Mouse (Mus musculus) forebrain, embryonic 10.5 days (tissue): ENCODE measurements around the gene Wdr59. TPM values are rescaled to one million over a fixed set of nuclear protein-coding genes. Genes with fewer than 3 reads are reported as not detected.

Experiments
- DNase-seq: peaks from one replicate; pipeline ENCODE4 v3.0.0-alpha.2; 2017; ENCODE audit warnings: low spot score; ENCODE audit errors: extremely low spot score
- H3K27ac ChIP-seq: fragments of 300-500 bp; sonication (generic); 2 replicates; pipeline ENCODE4 v1.5.1; 2016; ENCODE audit warnings: mild to moderate bottlenecking
- H3K27me3 ChIP-seq: fragments of 300-500 bp; sonication (generic); 2 replicates; pipeline ENCODE4 v1.6.1; 2016; ENCODE audit warnings: mild to moderate bottlenecking; ENCODE audit not compliant: poor library complexity, severe bottlenecking
- H3K36me3 ChIP-seq: fragments of 300-500 bp; sonication (generic); replicated peaks from 2 replicates; pipeline ENCODE4 v1.6.1; 2016; ENCODE audit warnings: mild to moderate bottlenecking, moderate library complexity
- H3K4me1 ChIP-seq: fragments of 300-500 bp; sonication (generic); 2 replicates; pipeline ENCODE4 v1.6.1; 2016
- H3K4me3 ChIP-seq: fragments of 300-500 bp; sonication (generic); 2 replicates; pipeline ENCODE4 v1.5.1; 2016; ENCODE audit warnings: mild to moderate bottlenecking, moderate library complexity
- H3K9me3 ChIP-seq: fragments of 300-500 bp; sonication (generic); 2 replicates; pipeline ENCODE4 v1.6.1; 2016; ENCODE audit warnings: mild to moderate bottlenecking, moderate library complexity
- WGBS: fragments of 180-500 bp; shearing (Covaris S2); methylation state at CpG from one replicate; pipeline ENCODE4 v1.1.7; 2016; 5-methylcytosine and 5-hydroxymethylcytosine counted together
- polyA plus RNA-seq: library from polyadenylated mRNA; unstranded; fragments of >200 nt; fragmentation: Nextera tagmentation; extraction: Ambion mirVana; gene quantifications from 2 replicates; pipeline ENCODE4 v1.2.1, GENCODE M21; 2016

Wdr59 gene
- polyA plus RNA-seq, 1 experiment from 2014 or later = 5.7 TPM

GRCm38 (mm10) chr8:111551511-111552130, 29.7 kb upstream of the Wdr59 start:
- no peaks in the 10 kb centered on the region for H3K9me3 ChIP-seq
- H3K4me3 ChIP-seq = no peak overlapping the region
- DNase-seq = no peak
- WGBS = 79% methylated on average over 8 of the region's 8 CpGs
- H3K36me3 ChIP-seq = peaks cover 30% of the 10 kb centered on the region
- peaks cover 36% of the 10 kb centered on the region for H3K4me1 ChIP-seq
- H3K27me3 ChIP-seq = no peaks in the 10 kb centered on the region
- no peak overlapping the region for H3K27ac ChIP-seq

DNA sequence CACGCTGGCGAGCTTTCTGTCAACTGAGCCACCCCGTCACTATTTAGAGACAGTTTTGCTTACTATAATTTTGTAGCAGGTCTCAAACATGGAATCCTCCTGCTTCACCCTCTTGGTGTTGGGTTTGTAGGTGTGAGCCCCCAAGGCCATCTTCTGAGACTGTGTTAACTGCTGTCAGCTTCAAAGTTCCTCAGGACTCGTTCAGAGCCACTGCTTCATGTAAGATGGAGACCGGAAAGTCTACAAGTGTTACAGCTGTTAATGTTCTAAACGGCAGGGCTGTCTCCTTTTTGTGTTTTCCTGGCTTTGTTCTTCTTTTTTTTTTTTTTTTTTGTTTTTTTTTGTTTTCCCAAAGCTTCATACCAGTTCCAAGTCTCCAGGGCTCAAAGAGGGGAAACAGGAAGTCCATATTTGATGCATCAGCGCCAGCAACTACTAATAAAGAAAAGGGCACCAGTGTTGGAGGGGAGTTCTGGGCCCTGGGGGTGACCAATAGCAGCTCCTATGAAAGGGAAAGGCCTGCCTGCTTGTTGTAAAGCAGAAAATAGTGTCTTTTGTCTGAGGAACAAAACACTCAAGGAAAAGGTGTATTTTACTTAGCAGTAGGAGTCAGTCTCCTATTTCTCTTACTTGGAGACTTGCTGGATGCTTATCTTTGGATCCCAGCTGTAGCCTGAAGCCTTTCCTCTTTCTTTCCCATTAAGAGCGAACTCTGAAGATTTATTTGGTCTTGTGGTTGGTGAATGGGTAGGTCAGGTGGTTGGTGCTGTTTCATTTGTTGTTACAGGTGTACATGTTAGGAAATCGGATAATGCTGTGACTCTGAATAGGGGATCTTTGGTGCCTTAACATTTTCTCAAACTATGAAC, 28.3 kb upstream of the Wdr59 start:
- H3K4me3 ChIP-seq = no peak overlapping the region
- peaks cover 31% of the 10 kb centered on the region for H3K36me3 ChIP-seq
- DNase-seq = no peak
- H3K4me1 ChIP-seq = peaks cover 32% of the 10 kb centered on the region
- no peaks in the 10 kb centered on the region for H3K27me3 ChIP-seq
- 78% methylated on average over 9 of the region's 9 CpGs for WGBS
- peak overlapping the region; percentile 51; the same call in 1 of the 2 replicates for H3K27ac ChIP-seq
- no peaks in the 10 kb centered on the region for H3K9me3 ChIP-seq

DNA sequence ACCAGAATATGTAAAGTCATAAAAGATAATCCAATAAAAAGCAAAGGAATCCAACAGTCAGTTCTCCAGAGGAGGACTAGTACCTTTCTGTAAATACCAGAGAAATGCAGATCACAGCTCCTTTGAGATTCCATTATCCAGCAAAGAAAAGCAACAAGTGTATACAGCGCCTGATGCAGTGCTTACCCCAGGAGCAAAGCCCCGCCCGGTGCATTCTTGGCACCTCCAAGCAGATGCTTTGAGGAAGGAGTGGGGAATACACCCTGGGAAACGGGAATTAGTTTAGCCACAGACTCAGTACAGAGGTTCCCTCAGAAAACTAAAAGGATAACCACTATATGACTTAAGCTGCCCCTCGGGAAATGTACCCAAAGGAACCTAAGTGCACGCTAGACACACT, 26.3 kb upstream of the Wdr59 start:
- H3K4me1 ChIP-seq = peaks cover 23% of the 10 kb centered on the region
- 93% methylated on average over 6 of the region's 6 CpGs for WGBS
- peaks cover 8% of the 10 kb centered on the region; the same call in 1 of the 2 replicates for H3K9me3 ChIP-seq
- H3K4me3 ChIP-seq = no peak overlapping the region
- H3K27me3 ChIP-seq = no peaks in the 10 kb centered on the region
- no peak for DNase-seq
- H3K27ac ChIP-seq = no peak overlapping the region
- H3K36me3 ChIP-seq = peaks cover 50% of the 10 kb centered on the region

DNA sequence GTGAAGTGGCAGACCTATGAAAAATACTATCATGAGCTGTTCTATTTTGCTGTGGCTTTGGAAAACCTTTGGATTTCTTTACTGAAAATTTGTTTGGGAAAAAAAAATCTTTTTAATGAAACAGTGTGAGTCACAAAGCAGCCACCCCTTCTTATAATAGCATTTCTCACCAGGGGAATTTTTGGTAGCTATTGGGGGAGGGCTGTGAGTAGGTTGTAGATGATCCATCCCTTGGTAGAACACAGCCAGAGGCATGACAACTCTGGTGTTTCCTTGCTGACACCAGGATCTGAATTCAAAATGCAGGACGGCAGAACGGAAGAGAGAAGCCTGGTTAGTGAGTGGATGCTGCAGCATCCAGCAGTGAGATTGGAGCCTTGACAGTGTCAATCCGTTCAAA, 25.3 kb upstream of the Wdr59 start:
- Histone ChIP-seq H3K27me3 (no peaks in the 10 kb centered on the region), H3K4me3 (no peak overlapping the region), H3K9me3 (peaks cover 8% of the 10 kb centered on the region; the same call in 1 of the 2 replicates), H3K4me1 (peaks cover 23% of the 10 kb centered on the region), H3K27ac (no peak overlapping the region), H3K36me3 (peaks cover 55% of the 10 kb centered on the region)
- WGBS = 95% methylated on average over 3 of the region's 3 CpGs
- no peak for DNase-seq

DNA sequence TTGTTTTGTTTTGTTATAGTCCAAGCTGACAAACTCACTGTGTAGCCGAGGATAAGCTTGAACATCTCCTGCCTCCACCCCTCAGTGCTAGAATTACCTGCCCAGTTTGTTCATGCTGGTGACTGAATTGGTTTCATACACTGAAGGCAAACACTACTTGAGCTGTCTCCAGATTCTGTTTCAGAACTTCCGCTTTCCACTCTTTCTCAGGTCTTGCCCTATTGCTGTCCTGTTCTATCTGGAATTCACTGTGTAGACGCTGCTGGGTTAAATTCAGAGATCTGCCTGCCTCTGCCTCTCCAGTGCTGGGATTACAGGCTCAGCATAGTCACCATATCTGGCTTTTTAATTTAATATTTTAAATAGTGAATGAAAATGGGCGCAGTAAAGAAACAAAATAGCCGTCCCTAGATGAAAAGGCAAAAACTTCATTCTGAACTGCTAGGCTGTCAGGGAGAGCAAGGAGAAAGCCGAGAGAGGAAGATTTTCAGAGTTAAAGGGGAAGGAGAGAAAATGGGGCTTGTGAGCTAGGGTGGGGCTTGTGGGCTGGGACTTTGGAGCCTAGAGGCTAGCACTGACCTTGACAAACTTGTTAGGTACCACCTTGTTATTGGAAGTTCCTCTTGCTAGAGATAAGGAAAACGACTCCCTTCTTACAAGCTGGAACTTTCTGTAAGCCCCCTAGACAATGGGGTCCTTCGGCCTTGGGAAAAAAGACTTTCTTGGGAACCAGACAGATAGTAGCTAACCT, 23.7 kb upstream of the Wdr59 start:
- H3K4me3 ChIP-seq = no peak overlapping the region
- DNase-seq = no peak
- H3K4me1 ChIP-seq = peaks cover 23% of the 10 kb centered on the region
- WGBS = 89% methylated on average over 8 of the region's 8 CpGs
- H3K36me3 ChIP-seq = peaks cover 71% of the 10 kb centered on the region
- H3K27ac ChIP-seq = no peak overlapping the region
- H3K9me3 ChIP-seq = peaks cover 8% of the 10 kb centered on the region; the same call in 1 of the 2 replicates
- H3K27me3 ChIP-seq = no peaks in the 10 kb centered on the region

GRCm38 (mm10) chr8:111543712-111544380, 22.0 kb upstream of the Wdr59 start:
- DNase-seq = no peak
- 93% methylated on average over 9 of the region's 9 CpGs for WGBS

DNA sequence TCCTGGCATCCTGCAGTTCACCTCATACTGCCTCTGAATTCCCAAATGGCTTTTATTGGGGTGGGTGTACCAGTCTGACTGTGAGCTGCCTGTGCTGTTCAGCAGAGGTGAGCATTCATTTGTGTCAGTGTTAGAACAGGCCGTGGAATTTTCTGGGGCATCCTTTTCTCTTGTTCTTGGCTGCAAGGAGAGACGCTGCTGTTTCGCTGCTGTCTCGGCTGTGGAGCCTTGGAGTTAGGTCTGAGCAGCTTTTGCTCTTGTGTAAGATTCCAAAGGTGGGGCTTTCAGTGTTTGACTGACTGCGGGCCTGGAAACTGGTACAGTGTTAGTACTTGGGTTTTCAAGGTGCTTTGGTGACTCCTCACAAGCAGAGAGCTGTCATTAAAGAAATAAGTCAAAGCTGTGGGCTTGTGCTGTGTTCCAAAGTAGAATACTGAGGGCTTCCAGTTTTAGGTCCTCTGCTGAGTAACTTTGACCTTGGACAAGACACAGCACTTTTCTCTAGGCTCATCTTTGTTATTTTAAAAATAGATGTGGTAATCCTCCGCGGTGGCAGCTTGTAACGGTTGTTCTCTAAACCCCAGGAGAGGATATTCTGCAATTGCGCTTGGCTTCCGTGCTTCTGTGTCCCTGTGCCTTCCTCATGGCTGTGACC, 17.7 kb upstream of the Wdr59 start:
- Histone ChIP-seq H3K4me1 (peaks cover 48% of the 10 kb centered on the region), H3K27ac (no peak overlapping the region), H3K9me3 (peaks cover 8% of the 10 kb centered on the region; the same call in 1 of the 2 replicates), H3K27me3 (no peaks in the 10 kb centered on the region), H3K36me3 (peaks cover 46% of the 10 kb centered on the region), H3K4me3 (peak overlapping the region; percentile 84)
- WGBS = 84% methylated on average over 10 of the region's 10 CpGs
- DNase-seq = no peak

More at GRCm38 (mm10) chr8:111543712-111544380, 22.0 kb upstream of the Wdr59 start:
- H3K4me3 ChIP-seq = no peak overlapping the region
- peaks cover 8% of the 10 kb centered on the region; the same call in 1 of the 2 replicates for H3K9me3 ChIP-seq
- no peak overlapping the region for H3K27ac ChIP-seq
- H3K27me3 ChIP-seq = no peaks in the 10 kb centered on the region
- H3K36me3 ChIP-seq = peaks cover 71% of the 10 kb centered on the region
- H3K4me1 ChIP-seq = peaks cover 25% of the 10 kb centered on the region

DNA sequence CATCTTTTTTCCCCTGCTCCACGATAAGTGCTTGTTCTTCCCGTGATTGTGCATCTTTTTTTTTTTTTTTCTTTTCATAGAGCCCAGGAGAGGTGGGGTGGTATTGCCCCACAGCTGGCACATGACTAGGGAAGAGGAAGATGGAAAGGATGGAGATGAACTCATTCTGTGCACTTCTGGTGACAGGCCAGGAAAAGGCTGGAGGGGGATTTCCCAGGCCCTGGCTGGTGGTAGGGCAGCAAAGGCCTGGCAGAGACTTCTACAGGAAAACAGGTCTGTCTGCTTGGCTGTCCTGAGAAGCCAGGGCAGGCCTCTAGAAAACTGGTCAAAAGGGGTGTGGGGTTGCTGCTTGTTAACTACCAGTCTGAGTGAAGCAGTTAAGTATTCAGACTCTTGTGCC, 16.3 kb upstream of the Wdr59 start:
- H3K36me3 ChIP-seq = peaks cover 33% of the 10 kb centered on the region
- peak overlapping the region; percentile 84 for H3K4me3 ChIP-seq
- H3K4me1 ChIP-seq = peaks cover 48% of the 10 kb centered on the region
- 23% methylated on average over 2 of the region's 2 CpGs for WGBS
- H3K9me3 ChIP-seq = no peaks in the 10 kb centered on the region
- no peaks in the 10 kb centered on the region for H3K27me3 ChIP-seq
- H3K27ac ChIP-seq = peak overlapping the region; percentile 99; the same call in 1 of the 2 replicates
- DNase-seq = no peak

GRCm38 (mm10) chr8:111537765-111538158, 15.9 kb upstream of the Wdr59 start:
- no peaks in the 10 kb centered on the region for H3K9me3 ChIP-seq
- H3K4me3 ChIP-seq = peak overlapping the region; percentile 84
- peaks cover 28% of the 10 kb centered on the region for H3K36me3 ChIP-seq
- peak overlapping the region; percentile 99 for H3K27ac ChIP-seq
- 7% methylated on average over 8 of the region's 8 CpGs for WGBS
- peaks cover 48% of the 10 kb centered on the region for H3K4me1 ChIP-seq
- DNase-seq = no peak
- no peaks in the 10 kb centered on the region for H3K27me3 ChIP-seq

DNA sequence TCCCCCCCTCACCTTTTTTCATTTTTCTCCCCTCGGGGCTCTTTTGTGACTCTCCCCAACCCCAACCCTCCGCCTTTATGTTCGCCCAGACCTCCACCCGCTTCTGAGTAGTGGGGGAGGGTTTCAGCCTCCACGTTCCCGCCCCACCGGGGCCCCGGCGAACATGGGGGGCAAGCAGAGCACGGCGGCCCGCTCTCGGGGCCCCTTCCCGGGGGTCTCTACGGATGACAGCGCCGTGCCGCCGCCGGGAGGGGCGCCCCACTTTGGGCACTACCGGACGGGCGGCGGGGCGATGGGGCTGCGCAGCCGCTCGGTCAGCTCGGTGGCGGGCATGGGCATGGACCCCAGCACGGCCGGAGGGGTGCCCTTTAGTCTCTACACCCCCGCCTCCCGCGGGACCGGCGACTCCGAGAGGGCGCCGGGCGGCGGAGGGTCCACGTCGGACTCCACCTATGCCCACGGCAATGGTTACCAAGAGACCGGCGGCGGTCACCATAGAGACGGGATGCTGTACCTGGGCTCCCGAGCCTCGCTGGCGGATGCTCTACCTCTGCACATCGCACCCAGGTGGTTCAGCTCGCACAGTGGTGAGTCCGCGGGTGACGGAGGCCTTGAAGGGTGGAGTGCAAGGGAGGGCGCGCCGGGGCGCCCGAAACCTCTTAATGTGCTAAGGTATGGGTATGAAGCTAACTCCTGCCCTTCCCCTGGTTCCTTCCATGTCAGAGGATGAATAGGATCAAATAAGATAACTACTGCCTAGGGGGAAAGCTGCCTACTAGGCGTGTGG, 15.3 kb upstream of the Wdr59 start:
- peak overlapping the region; percentile 99 for H3K27ac ChIP-seq
- peaks cover 48% of the 10 kb centered on the region for H3K4me1 ChIP-seq
- DNase-seq = peak; percentile 37
- H3K27me3 ChIP-seq = no peaks in the 10 kb centered on the region
- peaks cover 24% of the 10 kb centered on the region for H3K36me3 ChIP-seq
- WGBS = under 1% methylated on average over 61 of the region's 64 CpGs
- no peaks in the 10 kb centered on the region for H3K9me3 ChIP-seq
- H3K4me3 ChIP-seq = peak overlapping the region; percentile 84
